Mouse (Mus musculus): ENCODE results near the gene Spata31d1a. TPM values are rescaled to one million over a fixed set of nuclear protein-coding genes. Genes with fewer than 3 reads are reported as not detected.
A peak's percentile ranks its signal among the peaks of the same experiment; 100 is the strongest.
"Not testable (repeated sequence)": the region's sequence is repeated elsewhere in the genome, so short reads cannot be mapped to it uniquely, and the experiment has no call there.

Gene Spata31d1a
- under 1 TPM; 0.05 to 0.07 TPM for total RNA-seq (2021)
- long read RNA-seq, experiment 1: 0 reads
- long read RNA-seq, experiment 2: 0 reads

DNA sequence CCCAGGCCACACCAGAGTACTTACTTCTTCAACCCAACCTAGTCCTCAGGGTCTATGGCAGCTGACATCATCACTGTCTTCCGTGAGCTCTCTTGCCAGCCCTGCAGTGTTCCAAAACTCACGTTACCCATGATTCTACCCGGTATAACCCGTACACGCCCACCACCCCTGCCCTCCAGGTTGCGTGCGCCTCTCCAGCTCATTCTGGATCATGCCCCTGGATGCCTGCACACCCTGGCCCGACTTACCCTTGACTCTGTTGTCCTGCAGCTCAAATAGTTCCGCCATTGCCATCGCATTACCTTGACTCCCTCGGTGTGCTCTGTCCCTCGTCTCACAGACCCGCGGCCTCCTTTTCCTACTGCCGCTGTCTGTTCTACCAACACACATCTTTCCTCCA is at the start of gene Spata31d1a:
TSS of gene Spata31d1a (minus strand) at position 101 of the 400 bp plus-strand sequence.
- no peak for DNase-seq (ENCODE audit: low spot score in 2 of 2)

DNA sequence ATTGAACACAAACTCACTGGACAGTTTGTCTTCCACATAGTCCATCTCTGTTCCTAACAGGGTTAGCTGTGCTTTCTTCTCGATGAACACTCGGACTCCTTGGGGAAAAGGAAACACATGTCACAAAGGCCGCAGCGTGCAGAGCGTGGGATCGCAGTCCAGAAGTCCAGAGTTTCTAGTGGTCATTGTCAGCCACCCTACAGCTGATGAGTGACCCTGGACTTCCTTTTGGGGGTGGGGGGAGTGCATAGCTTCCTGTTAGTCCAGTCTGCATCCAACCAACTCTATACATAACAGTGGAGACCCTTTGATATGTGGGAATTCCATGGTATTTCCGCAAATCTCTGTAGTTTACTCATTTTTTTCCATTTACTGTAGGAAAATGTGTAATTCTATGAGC is 46.8 kb upstream of the Spata31d1a start:
- DNase-seq (ENCODE audit: low spot score in 2 of 2): no peak

DNA sequence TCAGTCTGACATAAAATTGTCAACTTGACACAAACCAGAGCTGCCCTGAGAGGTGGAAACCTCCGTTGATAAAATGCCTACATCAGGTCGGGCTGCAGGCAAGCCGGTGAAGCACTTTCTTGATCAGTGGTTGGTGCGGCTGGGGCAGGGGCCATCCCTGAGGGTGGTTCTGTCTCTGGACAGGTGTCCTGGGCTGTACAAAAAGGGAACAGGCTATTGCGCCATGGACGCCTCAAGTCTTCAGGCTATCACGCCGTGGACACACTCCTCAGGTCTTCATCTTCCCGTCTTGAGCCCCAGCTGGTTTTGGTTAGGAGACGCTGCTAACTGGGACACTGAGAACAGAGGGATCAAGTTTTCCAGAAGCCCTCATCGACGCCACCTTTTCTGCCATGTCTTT is 40.2 kb upstream of the Spata31d1a start:
- no peak for DNase-seq (ENCODE audit: low spot score in 2 of 2)

DNA sequence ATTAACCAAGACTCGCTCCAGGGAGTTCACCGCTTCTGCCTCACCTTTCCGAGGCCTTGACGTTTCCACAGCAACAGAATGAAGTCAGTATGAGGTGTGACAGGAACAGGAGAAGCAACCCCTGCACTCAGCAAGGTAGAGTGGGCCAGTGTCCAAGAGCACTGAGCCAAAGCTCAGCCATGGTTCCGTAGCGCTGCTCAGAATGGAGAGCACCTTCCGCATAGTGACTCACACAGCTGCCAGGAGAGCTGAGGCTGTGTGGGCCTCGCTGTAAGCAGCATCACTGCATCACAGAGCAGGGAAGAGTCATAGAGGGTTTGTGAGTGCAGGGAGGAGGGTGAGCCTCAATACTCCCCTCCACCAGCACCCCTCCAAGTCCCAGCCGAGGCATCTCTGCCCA is 36.6 kb upstream of the Spata31d1a start, which contains the start of gene 1700014D04Rik:
TSS of gene 1700014D04Rik (minus strand) at position 42 of the 400 bp plus-strand sequence.
- no peak for DNase-seq (ENCODE audit: low spot score in 2 of 2)

DNA sequence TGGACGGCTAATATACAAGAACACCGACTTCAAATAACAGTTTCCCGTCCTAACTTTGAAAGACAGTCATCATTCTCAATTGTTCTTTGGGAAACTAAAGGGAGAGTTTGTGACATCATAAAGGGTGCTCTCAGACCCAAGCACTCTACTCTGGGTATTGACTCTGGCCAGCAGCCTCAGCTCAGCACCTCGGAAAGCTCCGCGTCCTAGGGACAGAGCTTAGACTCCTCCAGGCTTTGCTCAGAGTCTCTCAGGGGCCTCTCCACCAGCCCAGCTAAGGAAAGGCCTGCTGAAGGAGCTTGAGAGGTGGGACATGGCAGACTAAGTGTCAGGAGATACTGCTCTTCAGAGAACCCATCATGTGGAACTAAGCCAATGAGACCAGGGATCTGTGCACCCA is 36.0 kb upstream of the Spata31d1a start:
- DNase-seq (ENCODE audit: low spot score in 2 of 2): no peak

DNA sequence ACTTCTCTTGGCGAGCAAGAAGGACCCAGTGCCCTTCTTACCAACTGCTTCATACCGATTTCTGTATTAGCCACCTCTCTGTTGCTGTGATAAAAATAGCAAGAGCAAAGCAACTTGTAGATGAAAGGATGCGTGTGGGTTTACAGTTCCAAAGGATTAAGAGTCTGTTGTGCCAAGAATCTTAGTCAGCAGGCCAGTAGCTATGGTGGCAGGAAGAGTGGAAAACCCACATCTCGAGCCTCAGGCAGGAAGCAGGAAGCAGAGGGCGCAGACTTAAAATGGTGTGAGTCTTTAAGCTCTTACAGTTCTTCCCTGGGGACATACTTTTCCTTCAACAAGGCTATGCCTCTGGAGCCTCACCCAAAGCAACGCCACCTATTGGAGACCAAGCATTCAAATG is 35.3 kb upstream of the Spata31d1a start:
- DNase-seq (ENCODE audit: low spot score in 2 of 2): no peak

DNA sequence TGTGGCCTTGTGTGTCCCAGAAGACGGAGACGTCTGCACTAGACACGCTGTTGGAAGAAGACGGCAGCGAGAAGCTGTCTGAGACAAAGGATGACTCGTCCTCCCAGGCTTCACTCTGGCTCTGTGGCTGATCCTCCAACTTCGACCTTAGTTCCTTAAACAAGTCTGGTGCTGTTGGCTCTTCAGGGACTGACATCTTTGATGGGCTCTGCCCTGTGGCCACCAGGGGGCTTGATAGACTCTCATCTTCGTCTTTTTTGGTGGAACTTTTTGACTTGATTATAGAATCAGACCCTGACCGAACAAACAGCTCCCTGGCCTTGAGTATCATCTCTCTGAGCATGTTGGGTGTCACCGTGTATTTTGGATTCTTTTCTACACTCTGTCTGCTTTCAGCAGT is 31.6 kb upstream of the Spata31d1a start:
- no peak for DNase-seq (ENCODE audit: low spot score in 2 of 2)

DNA sequence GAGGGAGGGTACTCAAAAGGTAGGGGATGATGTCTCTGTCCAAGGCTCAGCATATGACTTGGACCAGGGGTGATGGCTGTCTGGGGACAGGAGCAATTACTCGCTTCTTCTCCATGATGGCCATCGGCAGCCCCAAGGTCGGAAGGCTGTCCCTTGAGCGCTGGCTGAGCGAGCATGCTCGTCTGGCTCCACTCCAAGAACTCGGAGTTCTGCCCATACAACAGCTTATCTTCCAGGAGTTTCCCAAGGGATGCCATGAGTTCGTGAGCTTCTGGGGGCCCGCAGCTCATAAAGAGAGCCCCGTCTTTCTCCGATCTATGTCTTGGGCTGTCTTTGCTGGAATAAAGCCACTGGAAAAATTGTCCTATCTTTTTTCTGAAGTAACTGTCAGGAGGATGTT is 31.0 kb upstream of the Spata31d1a start:
- DNase-seq (ENCODE audit: low spot score in 2 of 2): no peak

DNA sequence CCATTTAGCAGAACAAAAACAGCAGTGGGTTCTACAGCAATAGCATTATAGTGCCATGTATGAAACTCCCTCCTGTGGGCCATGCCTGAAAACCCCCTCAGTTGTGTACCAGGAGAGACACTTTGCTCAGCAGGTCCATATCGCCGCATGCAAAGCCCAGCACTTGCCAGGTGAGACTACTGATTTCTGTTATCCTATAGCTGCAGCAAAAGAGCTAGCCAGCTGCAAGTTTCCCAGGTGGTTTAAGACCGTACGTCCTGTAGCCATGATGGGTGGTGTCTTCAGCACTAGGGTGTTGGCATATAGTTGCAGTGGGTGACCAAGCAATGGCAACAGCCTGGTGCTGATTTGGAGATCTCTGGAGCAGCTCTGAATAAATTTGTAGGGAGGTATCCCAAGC is 29.3 kb upstream of the Spata31d1a start:
- DNase-seq (ENCODE audit: low spot score in 2 of 2): no peak

DNA sequence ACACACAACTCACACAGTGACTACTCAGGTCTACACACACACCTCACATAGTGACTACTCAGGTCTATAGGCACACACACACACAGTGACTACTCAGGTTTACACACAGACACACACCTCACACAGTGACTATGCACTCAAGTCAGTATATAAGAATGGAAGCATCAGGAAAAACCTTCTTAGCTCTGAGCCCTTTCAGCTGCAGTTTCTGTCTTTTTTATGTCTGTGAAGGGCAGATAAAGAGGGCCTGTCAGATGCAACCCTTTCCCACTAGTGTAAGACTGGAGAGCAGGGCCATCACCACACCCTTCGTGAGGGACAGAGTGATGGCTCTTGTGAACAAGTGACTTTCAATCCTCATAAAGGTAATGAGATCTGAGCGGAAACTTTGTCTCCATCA is 28.3 kb upstream of the Spata31d1a start:
- no peak for DNase-seq (ENCODE audit: low spot score in 2 of 2)

DNA sequence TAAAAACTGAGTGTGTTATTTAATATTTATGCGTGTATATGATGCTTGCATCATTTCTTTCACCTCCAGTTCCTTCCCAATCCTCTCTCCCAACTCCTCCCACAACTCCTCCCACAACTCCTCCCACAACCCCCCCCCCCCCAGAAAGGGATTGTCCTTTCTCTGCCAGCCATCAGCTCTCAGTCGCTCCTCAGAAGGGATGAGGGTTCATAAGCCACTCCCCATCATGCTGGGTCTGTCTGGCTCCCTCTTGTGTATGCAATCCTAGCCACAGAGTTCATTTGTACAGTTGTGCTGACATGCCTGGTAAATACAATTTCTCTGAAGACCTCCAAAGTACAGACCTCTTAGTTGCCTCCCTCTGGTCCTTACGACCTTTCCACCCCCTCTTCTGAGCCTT is 25.1 kb upstream of the Spata31d1a start:
- no peak for DNase-seq (ENCODE audit: low spot score in 2 of 2)

DNA sequence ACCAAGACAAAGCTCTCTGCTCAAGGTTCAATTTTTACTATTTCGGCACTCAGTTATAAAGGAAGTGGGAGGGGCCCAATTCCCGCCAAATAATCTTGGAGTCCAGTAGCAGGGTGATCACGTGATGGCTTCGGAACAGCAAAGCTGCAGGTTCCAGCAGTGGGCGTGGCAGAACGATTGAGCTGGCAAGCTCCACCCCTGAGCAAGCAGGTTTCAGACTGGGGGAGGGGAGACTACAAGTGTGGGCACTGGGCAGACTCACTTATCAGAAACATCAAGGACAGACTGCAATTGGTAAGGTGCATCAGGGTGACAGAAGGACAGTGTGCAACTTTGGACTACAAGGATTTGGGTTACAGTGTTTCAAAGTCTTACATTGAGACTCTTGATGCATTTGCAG is 24.2 kb upstream of the Spata31d1a start:
- not testable (repeated sequence) for DNase-seq (ENCODE audit: low spot score in 2 of 2)

DNA sequence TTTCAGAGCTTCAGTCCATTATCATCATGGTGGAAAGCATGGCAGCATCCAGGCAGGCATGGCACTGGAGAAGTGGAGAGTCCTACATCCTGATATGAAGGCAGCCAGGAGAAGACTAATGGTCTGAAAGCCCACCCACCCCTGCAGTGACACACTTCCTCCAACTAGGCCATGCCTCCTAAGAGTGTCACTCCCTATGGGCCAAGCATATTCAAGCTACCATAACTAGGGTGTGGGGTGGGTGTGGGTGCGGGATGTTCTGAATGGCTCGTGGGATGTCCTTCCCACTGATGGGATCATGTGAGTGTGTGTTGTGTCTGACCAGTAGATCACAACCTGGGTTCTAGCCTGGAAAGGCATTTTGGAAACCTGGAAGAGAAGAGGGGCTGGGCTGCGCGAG is 23.8 kb upstream of the Spata31d1a start:
- DNase-seq (ENCODE audit: low spot score in 2 of 2): no peak

DNA sequence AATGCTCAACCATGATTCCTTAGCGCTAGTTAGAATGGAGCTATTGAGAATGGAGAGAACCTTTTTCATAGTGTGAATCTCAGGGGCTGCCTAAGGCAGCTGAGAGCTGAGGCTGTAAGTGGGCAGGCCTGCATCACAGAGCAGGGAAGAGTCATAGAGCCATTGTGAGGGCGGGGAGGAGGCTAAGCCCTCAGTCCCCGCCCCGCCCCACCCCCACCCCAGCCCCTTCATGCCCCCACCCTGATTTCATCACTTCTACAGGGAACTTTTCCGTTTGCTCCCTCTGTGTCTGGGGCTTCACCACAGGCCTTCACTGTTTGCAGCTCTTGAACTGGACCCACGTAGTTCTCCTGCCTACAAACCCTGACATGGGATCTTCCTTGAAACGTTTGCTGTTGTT is 21.5 kb upstream of the Spata31d1a start, which contains the start of gene Spata31d1d:
TSS of gene Spata31d1d (minus strand) at position 101 of the 400 bp plus-strand sequence.
- DNase-seq (ENCODE audit: low spot score in 2 of 2): no peak

DNA sequence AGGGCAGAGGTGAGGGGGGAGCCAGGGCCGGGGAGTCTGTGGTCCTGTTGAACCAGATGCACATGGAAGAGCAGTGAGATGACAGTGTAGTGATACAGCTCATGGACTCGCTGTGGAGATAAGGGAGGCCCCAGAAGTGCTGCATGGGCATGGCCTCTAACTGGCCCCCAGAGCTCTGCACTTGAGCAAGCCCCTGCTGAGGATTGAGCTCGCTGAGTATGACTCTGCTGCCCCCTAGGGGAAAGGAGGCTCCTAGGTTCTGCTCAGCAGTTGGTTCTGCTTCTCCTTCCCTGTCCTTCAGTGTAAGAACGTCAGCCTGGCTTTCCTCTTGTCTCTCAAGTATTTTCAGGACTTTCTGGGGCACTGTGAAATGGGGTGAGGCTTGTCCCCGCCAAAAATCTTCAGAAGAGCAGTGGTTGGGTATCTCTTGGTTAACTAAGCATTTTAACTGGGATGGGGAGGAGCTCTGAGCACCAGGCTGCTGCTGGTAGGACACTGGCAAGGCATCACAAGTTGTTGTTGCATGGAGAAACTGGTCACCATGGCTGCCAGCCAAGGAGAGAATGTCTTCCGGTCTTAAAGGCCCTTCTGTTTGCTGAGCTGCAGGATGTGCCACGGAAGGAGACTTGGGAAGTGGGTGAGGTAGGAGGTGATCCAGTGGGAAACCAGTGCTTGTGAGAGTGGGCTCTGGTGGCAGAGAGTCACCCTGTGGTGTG is 18.4 kb upstream of the Spata31d1a start:
- peak; percentile 61 to 81 for DNase-seq (ENCODE audit: low spot score in 2 of 2)

DNA sequence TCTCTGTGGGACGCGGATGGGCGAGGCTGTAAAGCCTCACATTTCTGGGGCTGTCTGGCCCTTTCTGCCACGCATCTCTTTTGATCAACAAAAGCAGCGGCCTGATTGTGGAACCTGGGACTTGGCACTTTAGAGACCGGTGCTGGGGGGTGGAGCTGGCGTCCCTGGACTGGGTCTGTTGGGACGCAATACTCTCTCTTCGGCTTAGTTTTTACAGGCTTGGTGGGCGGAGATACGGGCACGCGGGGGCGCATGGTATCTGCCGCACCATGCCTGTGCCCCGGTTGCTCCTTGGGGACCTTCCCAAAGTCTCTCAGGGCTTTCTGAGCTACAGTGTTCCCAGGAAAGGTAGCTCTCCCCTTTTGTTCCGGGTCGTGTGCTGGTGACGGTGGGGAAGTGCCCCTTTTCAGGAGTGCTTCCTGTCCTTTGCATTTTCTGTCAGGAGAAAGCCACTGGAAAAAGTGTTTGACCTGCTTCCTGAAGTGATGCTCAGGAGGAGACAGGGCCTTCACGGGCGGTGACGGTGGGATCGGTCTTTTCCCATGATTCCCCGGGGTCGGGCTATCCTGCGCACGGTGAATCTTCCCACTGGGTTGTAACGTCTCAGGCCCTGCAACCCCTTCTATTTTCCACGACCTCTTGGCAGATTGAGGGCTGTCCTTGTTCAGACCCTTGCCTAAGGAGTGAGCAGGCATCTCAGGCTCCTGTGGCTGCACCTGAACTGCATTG is 16.2 kb upstream of the Spata31d1a start:
- no peak for DNase-seq (ENCODE audit: low spot score in 2 of 2)

DNA sequence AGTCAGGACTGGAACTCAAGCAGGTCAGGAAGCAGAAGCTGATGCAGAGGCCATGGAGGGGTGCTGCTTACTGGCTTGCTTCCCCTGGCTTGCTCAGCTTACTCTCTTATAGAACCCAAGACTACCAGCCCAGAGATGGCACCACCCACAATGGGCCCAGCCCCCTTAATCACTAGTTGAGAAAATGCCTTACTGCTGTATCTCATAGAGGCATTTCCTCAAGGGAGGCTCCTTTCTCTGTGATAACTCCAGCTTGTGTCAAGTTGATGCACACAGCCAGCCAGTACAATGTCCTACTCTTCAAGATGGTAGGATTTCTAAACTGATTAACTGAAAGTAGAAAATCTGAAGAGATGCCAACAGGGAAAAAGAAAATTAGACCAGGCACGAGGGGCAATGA is 12.0 kb upstream of the Spata31d1a start:
- not testable (repeated sequence) for DNase-seq (ENCODE audit: low spot score in 2 of 2)

DNA sequence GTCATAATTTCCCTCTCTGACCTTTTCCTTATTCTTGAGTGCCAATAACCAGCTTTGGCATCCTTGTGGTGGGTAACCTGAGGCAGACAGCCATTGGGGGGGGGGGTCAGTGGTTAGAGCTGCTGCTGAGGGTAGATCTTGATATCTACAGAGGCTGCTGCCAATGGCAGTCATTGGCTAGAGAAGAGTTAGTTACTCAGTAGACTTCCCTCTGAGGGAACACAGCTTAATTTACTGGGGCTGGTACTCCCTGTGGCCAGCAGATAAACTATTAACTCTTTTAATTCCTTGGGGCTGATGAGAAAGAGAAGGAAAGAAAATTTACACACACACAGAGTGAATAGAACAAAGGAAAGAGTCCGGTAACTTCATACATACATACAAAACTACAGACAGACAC is 9.3 kb upstream of the Spata31d1a start:
- no peak for DNase-seq (ENCODE audit: low spot score in 2 of 2)

DNA sequence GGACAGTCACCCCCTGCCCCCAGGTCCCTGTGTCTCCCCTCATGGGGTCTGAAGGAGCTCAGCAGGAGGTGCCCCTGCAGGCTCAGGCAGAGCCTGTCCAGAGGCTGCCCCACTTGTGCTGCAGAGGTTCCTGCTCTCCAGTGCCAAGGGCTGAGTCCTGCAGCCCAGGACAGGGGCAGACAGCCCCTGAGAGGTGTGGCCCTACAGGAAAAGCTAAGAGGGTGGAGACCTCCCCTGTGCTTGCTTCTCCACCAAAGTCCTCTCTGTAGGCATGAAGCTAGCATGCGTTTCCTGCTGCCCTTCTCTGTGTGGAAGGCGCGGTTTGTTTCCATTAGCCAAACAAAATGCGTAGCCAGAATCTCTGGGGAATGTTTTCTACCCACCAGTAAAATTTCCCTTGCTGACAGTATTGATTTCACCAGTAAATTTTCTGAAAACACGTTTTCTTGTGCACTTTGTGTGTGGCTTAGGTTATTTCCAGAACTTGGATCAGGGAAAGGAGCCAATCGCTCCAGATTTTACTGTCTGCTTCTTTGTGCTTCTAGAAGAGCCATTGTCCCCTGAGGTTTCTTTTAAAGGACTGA is 8.8 kb upstream of the Spata31d1a start:
- not testable (repeated sequence) for DNase-seq (ENCODE audit: low spot score in 2 of 2)

DNA sequence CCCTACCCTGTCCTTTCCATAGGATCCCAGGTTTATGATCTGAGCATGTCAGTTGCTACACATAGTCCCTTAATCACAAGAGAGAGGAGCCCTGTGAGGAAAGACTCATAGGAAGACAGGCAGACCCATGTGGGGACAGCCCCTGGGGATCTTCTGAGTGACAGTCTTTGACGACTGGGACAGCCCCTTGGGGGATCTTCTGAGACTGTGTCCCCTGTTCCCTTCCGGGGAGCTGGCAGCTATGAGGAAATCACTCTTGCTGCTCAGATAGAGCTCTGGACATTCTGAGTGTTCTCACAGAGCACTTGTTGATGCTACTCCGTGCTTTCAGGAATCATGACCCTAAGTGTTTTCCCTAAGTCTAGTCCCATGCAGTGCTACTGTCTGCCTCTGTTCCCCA is 3.6 kb upstream of the Spata31d1a start:
- DNase-seq (ENCODE audit: low spot score in 2 of 2): no peak

DNA sequence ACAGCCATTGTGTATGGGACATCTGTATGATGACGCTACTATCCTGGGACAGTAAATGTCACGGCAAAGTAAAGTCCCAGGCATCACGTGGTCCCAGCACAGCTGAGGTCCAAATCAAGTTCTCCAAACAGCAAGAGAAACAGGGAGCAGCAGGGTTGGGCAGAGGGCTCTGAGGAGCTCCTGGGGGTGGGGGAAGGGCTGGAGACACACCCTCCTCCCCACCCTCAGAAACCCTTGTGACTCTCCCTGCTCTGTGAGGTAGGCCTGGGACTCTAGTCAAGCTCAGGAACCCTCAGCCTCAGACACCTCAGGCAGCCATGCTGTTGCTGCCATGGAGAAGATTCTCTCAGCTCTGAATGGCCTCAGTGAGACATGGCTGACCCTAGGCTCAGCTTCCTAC is 1.9 kb upstream of the Spata31d1a start, which contains the start of gene Spata31d1b:
TSS of gene Spata31d1b (plus strand) at position 301 of the 400 bp plus-strand sequence.
- DNase-seq (ENCODE audit: low spot score in 2 of 2): not testable (repeated sequence)

DNA sequence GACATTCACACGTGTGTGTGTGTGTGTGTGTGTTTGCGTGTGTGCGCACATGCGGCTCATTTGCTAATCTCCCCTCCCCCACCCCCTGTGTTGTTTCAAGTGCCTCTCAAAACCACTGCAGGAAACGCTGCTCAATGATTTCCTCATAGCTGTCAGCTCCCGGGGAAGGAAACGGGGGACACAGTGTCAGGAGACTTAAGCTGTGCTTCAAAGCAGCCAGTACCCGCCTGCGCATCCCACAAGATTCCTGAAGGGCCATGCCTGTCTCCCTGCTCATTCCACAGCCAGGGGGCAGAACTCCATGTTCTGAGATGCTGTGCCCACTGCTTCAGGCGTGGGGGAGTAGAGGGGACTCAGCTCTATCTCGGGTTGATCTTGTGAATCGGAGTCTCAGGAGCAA is 5.6 kb downstream of the Spata31d1a start:
- no peak for DNase-seq (ENCODE audit: low spot score in 2 of 2)

All from gastrocnemius, postnatal 4 days (tissue).